Mouse (Mus musculus) liver, embryonic 14.5 days (tissue): Measurements from ENCODE around the gene Palld. TPM values are rescaled to one million over a fixed set of nuclear protein-coding genes. Genes with fewer than 3 reads are reported as not detected.

Experiments
- ATAC-seq: fragments of 200-750 bp; cut with Nextera tagmentation; 2 replicates; pipeline ENCODE4 v1.8.0; 2017; ENCODE audit warnings: moderate number of reproducible peaks, mild to moderate bottlenecking, moderate library complexity; ENCODE audit not compliant: insufficient read depth
- DNase-seq, 3 experiments: peaks; one replicate each; pipeline ENCODE4 v3.0.0-alpha.2; 2012 to 2013; ENCODE audit warnings: low read depth in 3 of 3, low spot score in 3 of 3
- H3K27ac ChIP-seq: fragments of 300-500 bp; sonication (generic); 2 replicates; pipeline ENCODE4 v1.5.1; 2014; ENCODE audit warnings: moderate library complexity, mild to moderate bottlenecking, control low read depth, inconsistent platforms
- H3K27me3 ChIP-seq: fragments of 300-500 bp; sonication (generic); 2 replicates; pipeline ENCODE4 v1.6.1; 2014; ENCODE audit warnings: mild to moderate bottlenecking, low read length, moderate library complexity; ENCODE audit not compliant: control insufficient read depth, insufficient read depth
- H3K36me3 ChIP-seq: fragments of 300-500 bp; sonication (generic); replicated peaks from 2 replicates; pipeline ENCODE4 v1.6.1; 2014; ENCODE audit warnings: low read depth; ENCODE audit not compliant: control insufficient read depth, insufficient read depth
- H3K4me1 ChIP-seq, 2 experiments: fragments of 200-500 bp in 1 of 2; fragments of 300-500 bp in 1 of 2; sonication (generic) in 1 of 2; replicated peaks; 2 replicates each; pipeline ENCODE4 v1.6.1; 2012 to 2014; ENCODE audit warnings: antibody characterized with exemption in 1 of 2, inconsistent platforms in 1 of 2, low read length in 1 of 2; ENCODE audit not compliant: control insufficient read depth in 2 of 2, insufficient read depth in 2 of 2
- H3K4me2 ChIP-seq: fragments of 300-500 bp; sonication (generic); 2 replicates; pipeline ENCODE4 v1.6.1; 2014; ENCODE audit warnings: low read depth, mild to moderate bottlenecking, control low read depth, moderate library complexity
- H3K4me3 ChIP-seq, 2 experiments: fragments of 200-500 bp in 1 of 2; fragments of 300-500 bp in 1 of 2; sonication (generic) in 1 of 2; 2 replicates each; pipeline ENCODE4 v1.5.1; 2012 to 2014; ENCODE audit warnings: low read depth in 2 of 2, low read length in 2 of 2, mild to moderate bottlenecking in 2 of 2, control low read depth in 1 of 2, inconsistent platforms in 1 of 2, moderate library complexity in 1 of 2; ENCODE audit not compliant: insufficient read depth in 1 of 2
- H3K9ac ChIP-seq: fragments of 300-500 bp; sonication (generic); replicated peaks from 2 replicates; pipeline ENCODE4 v1.6.1; 2014; ENCODE audit warnings: mild to moderate bottlenecking, control low read depth, moderate library complexity
- H3K9me3 ChIP-seq: fragments of 300-500 bp; sonication (generic); 2 replicates; pipeline ENCODE4 v1.6.1; 2016; ENCODE audit warnings: low read length, mixed read lengths; ENCODE audit not compliant: control insufficient read depth
- CTCF ChIP-seq: IDR thresholded peaks from 2 replicates; pipeline ENCODE4 v1.5.1; 2016; ENCODE audit warnings: antibody characterized with exemption, low read depth, control low read depth
- EP300 ChIP-seq: IDR thresholded peaks from 2 replicates; pipeline ENCODE4 v1.6.1; 2016; ENCODE audit warnings: antibody characterized with exemption, low read depth
- WGBS: fragments of 180-500 bp; shearing (Covaris S2); extraction: QIAGEN DNeasy Blood & Tissue Kit; methylation state at CpG from one replicate; pipeline ENCODE4 v1.1.7; 2014; ENCODE audit not compliant: insufficient replicate concordance; 5-methylcytosine and 5-hydroxymethylcytosine counted together
- polyA plus RNA-seq, 2 experiments: library from polyadenylated mRNA; depleted of rRNA in 1 of 2; stranded (reverse) in 1 of 2; unstranded in 1 of 2; fragments of >200 nt; fragmentation: Nextera tagmentation in 1 of 2; extraction: Ambion mirVana in 1 of 2; gene quantifications; 2 replicates each; pipeline versions ENCODE4 v1.2.1 to v1.2.3; 2012 to 2014

Palld gene
- polyA plus RNA-seq, 2 experiments, result 1.8 to 2.9 TPM

GRCm38 (mm10) chr8:61573179-61573937 is 329.1 kb downstream of the Palld start:
- ATAC-seq (no peak), DNase-seq (no peak)
- TF ChIP-seq CTCF (no peak), EP300 (no peak)
- Histone ChIP-seq H3K9me3 (no peaks in the 10 kb centered on the region), H3K36me3 (no peaks in the 10 kb centered on the region), H3K9ac (no peak overlapping the region), H3K27ac (no peak overlapping the region), H3K27me3 (no peaks in the 10 kb centered on the region), H3K4me3 (no peak overlapping the region), H3K4me2 (no peak overlapping the region), H3K4me1 (peaks cover 0 to 12% of the 10 kb centered on the region in 2 experiments; a peak in 2 of 4 replicates)
- 58% methylated on average over 8 of the region's 8 CpGs for WGBS

GRCm38 (mm10) chr8:61572697-61573096 is 329.8 kb downstream of the Palld start:
- Histone ChIP-seq H3K4me2 (no peak overlapping the region), H3K4me3 (no peak overlapping the region), H3K9ac (no peak overlapping the region), H3K27ac (no peak overlapping the region), H3K9me3 (no peaks in the 10 kb centered on the region), H3K36me3 (no peaks in the 10 kb centered on the region), H3K27me3 (no peaks in the 10 kb centered on the region), H3K4me1 (peaks cover 0 to 12% of the 10 kb centered on the region in 2 experiments; a peak in 2 of 4 replicates)
- ATAC-seq, result no peak
- WGBS, result 63% methylated on average over 6 of the region's 6 CpGs
- TF ChIP-seq CTCF, result no peak
- TF ChIP-seq EP300, result no peak
- DNase-seq, result no peak

GRCm38 (mm10) chr8:61570637-61571036 is 331.9 kb downstream of the Palld start:
- H3K36me3 ChIP-seq, result no peaks in the 10 kb centered on the region
- ATAC-seq (no peak), DNase-seq (no peak)
- WGBS, result 50% methylated on average over 2 of the region's 2 CpGs
- no peaks in the 10 kb centered on the region for H3K27me3 ChIP-seq
- H3K4me3 ChIP-seq, result no peak overlapping the region
- H3K9ac ChIP-seq, result no peak overlapping the region
- peaks cover 0 to 12% of the 10 kb centered on the region in 2 experiments; a peak in 2 of 4 replicates for H3K4me1 ChIP-seq
- no peak overlapping the region for H3K4me2 ChIP-seq
- no peaks in the 10 kb centered on the region for H3K9me3 ChIP-seq
- no peak overlapping the region for H3K27ac ChIP-seq
- no peak for TF ChIP-seq CTCF
- no peak for TF ChIP-seq EP300

GRCm38 (mm10) chr8:61569721-61570120 is 332.8 kb downstream of the Palld start:
- 64% methylated on average over 4 of the region's 4 CpGs for WGBS
- TF ChIP-seq CTCF, result no peak
- no peak for TF ChIP-seq EP300
- no peak overlapping the region for H3K9ac ChIP-seq

GRCm38 (mm10) chr8:61569211-61569610 is 333.3 kb downstream of the Palld start:
- DNase-seq, result no peak
- ATAC-seq, result no peak
- Histone ChIP-seq H3K27me3 (no peaks in the 10 kb centered on the region), H3K9me3 (no peaks in the 10 kb centered on the region), H3K9ac (no peak overlapping the region), H3K4me3 (no peak overlapping the region), H3K4me2 (no peak overlapping the region), H3K4me1 (peaks cover 0 to 8% of the 10 kb centered on the region in 2 experiments; a peak in 2 of 4 replicates), H3K36me3 (no peaks in the 10 kb centered on the region), H3K27ac (no peak overlapping the region)
- no peak for TF ChIP-seq EP300
- TF ChIP-seq CTCF, result no peak

More at GRCm38 (mm10) chr8:61569721-61570120, 332.8 kb downstream of the Palld start:
- H3K9me3 ChIP-seq, result no peaks in the 10 kb centered on the region
- no peak overlapping the region for H3K27ac ChIP-seq
- DNase-seq (no peak), ATAC-seq (no peak)
- no peak overlapping the region for H3K4me3 ChIP-seq
- no peaks in the 10 kb centered on the region for H3K36me3 ChIP-seq
- no peaks in the 10 kb centered on the region for H3K27me3 ChIP-seq
- no peak overlapping the region for H3K4me2 ChIP-seq
- H3K4me1 ChIP-seq, result peaks cover 0 to 11% of the 10 kb centered on the region in 2 experiments; a peak in 2 of 4 replicates
